Mouse (Mus musculus): ENCODE results near the gene Clk3.

DNA sequence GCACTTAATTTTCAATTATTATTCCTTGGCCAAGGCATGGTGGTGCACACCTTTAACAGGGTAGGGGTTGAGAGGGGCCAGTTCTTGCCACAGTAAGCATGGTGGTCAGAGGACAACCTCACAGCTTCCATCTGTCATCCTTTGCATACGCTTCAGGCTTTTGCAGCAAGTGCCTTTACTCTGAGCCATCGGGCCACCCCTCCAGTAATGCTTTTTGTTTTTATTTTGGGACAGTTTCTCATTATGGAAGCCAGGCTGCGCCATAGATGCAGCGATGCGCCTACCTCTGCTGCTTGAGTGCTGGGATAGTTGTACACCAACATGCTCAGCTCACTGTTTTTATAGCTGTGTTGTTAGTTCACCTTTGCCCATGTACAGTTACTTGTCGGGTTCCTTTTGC is 32.1 kb downstream of the Clk3 start:
- TF ChIP-seq POLR2A (IDR thresholded peaks at IDR 0.05; ENCODE audit: insufficient read depth, low read depth, low read length): no peak
- TF ChIP-seq CTCF (IDR thresholded peaks at IDR 0.05): no peak
- TF ChIP-seq EP300 (IDR thresholded peaks at IDR 0.05; ENCODE audit: insufficient read depth, low read depth, low read length): no peak
